Mouse (Mus musculus) embryo, embryonic 11 days (tissue): Measurements from ENCODE around the gene Gm364.

Experiments used
- DNase-seq: peaks from one replicate; pipeline ENCODE4 v3.0.0-alpha.2; 2015

The Gm364 gene

GRCm38 (mm10) chrX:57408769-57409168 is at the start of gene Gm364:
Gene Gm364, plus strand, starts transcription at chrX:57409154.
- no peak for DNase-seq

- no peak for DNase-seq
Measured at GRCm38 (mm10) chrX:57359316-57359715, 49.6 kb upstream of the Gm364 start.

GRCm38 (mm10) chrX:57364891-57365569 is 43.9 kb upstream of the Gm364 start:
- DNase-seq, result no peak

GRCm38 (mm10) chrX:57372965-57373364 is 36.0 kb upstream of the Gm364 start:
- no peak for DNase-seq

- DNase-seq, result no peak
Measured at GRCm38 (mm10) chrX:57373543-57373942, 35.4 kb upstream of the Gm364 start.

GRCm38 (mm10) chrX:57374029-57374428 is 34.9 kb upstream of the Gm364 start:
- DNase-seq, result no peak

- DNase-seq, result no peak
Measured at GRCm38 (mm10) chrX:57377096-57377495, 31.9 kb upstream of the Gm364 start.

GRCm38 (mm10) chrX:57378579-57378978 is 30.4 kb upstream of the Gm364 start:
- no peak for DNase-seq

- DNase-seq, result no peak
Measured at GRCm38 (mm10) chrX:57380915-57381314, 28.0 kb upstream of the Gm364 start.

GRCm38 (mm10) chrX:57392367-57393246 is 16.3 kb upstream of the Gm364 start, which contains the start of gene Rbmx:
Gene Rbmx, minus strand, starts transcription at chrX:57393036.
- peak; percentile 90 for DNase-seq

- peak; percentile 22 for DNase-seq
Measured at GRCm38 (mm10) chrX:57393412-57393811, 15.5 kb upstream of the Gm364 start.

- DNase-seq, result no peak
Measured at GRCm38 (mm10) chrX:57401388-57401787, 7.6 kb upstream of the Gm364 start.

GRCm38 (mm10) chrX:57403651-57404050 is 5.3 kb upstream of the Gm364 start:
- peak; percentile 12 for DNase-seq

GRCm38 (mm10) chrX:57431610-57432009 is 22.7 kb downstream of the Gm364 start:
- peak; percentile 6 for DNase-seq

- DNase-seq, result no peak
Measured at GRCm38 (mm10) chrX:57433897-57434296, 24.9 kb downstream of the Gm364 start.

- DNase-seq, result peak; percentile 47
Measured at GRCm38 (mm10) chrX:57503634-57504033, 94.7 kb downstream of the Gm364 start, which contains the start of gene Gpr101. Gene Gpr101, minus strand, starts transcription at chrX:57503757.

GRCm38 (mm10) chrX:57506247-57506646 is 97.3 kb downstream of the Gm364 start:
- no peak for DNase-seq

GRCm38 (mm10) chrX:57521117-57522095 is 112.5 kb downstream of the Gm364 start:
- DNase-seq, result peak; percentile 37
